Mouse (Mus musculus) stomach, embryonic 14.5 days (tissue): ENCODE measurements around the gene Lrp10. TPM values are rescaled to one million over a fixed set of nuclear protein-coding genes. Genes with fewer than 3 reads are reported as not detected.

ENCODE experiments used
- ATAC-seq: fragments of 200-750 bp; cut with Nextera tagmentation; 2 replicates; pipeline ENCODE4 v1.8.0; 2017; ENCODE audit warnings: low read depth, moderate TSS enrichment; ENCODE audit not compliant: insufficient number of reproducible peaks, insufficient read depth, low FRiP score
- H3K27ac ChIP-seq: fragments of 300-500 bp; sonication (generic); 2 replicates; pipeline ENCODE4 v1.5.1; 2014; ENCODE audit warnings: mild to moderate bottlenecking, low read length, moderate library complexity, mixed read lengths
- H3K27me3 ChIP-seq: fragments of 300-500 bp; sonication (generic); 2 replicates; pipeline ENCODE4 v1.6.1; 2014; ENCODE audit warnings: low read length, control low read depth, mixed read lengths; ENCODE audit not compliant: control insufficient read depth, insufficient read depth
- H3K36me3 ChIP-seq: fragments of 300-500 bp; sonication (generic); 2 replicates; pipeline ENCODE4 v1.6.1; 2014; ENCODE audit warnings: mild to moderate bottlenecking, control low read depth, low read length, moderate library complexity, mixed read lengths; ENCODE audit not compliant: control insufficient read depth, insufficient read depth
- H3K4me1 ChIP-seq: fragments of 300-500 bp; sonication (generic); 2 replicates; pipeline ENCODE4 v1.6.1; 2014; ENCODE audit warnings: low read length, control low read depth, mixed read lengths; ENCODE audit not compliant: control insufficient read depth, insufficient read depth
- H3K4me2 ChIP-seq: fragments of 300-500 bp; sonication (generic); replicated peaks from 2 replicates; pipeline ENCODE4 v1.6.1; 2014; ENCODE audit warnings: low read depth, low read length, control low read depth
- H3K4me3 ChIP-seq: fragments of 300-500 bp; sonication (generic); 2 replicates; pipeline ENCODE4 v1.5.1; 2014; ENCODE audit warnings: low read depth, low read length, control low read depth
- H3K9ac ChIP-seq: fragments of 300-500 bp; sonication (generic); replicated peaks from 2 replicates; pipeline ENCODE4 v1.6.1; 2014; ENCODE audit warnings: low read depth, mild to moderate bottlenecking, control low read depth, low read length, moderate library complexity, mixed read lengths
- H3K9me3 ChIP-seq: fragments of 300-500 bp; sonication (generic); 2 replicates; pipeline ENCODE4 v1.6.1; 2016; ENCODE audit warnings: low read depth, low read length, control low read depth; ENCODE audit not compliant: control insufficient read depth
- WGBS: fragments of 180-500 bp; shearing (Covaris S2); extraction: QIAGEN DNeasy Blood & Tissue Kit; methylation state at CpG from one replicate; pipeline ENCODE4 v1.1.7; 2014; 5-methylcytosine and 5-hydroxymethylcytosine counted together
- polyA plus RNA-seq: library from polyadenylated mRNA; unstranded; fragments of >200 nt; fragmentation: Nextera tagmentation; extraction: Ambion mirVana; gene quantifications from 2 replicates; pipeline ENCODE4 v1.2.1, GENCODE M21; 2014

Gene Lrp10
- polyA plus RNA-seq, 1 experiment from 2014 or later, result 38.1 TPM

DNA sequence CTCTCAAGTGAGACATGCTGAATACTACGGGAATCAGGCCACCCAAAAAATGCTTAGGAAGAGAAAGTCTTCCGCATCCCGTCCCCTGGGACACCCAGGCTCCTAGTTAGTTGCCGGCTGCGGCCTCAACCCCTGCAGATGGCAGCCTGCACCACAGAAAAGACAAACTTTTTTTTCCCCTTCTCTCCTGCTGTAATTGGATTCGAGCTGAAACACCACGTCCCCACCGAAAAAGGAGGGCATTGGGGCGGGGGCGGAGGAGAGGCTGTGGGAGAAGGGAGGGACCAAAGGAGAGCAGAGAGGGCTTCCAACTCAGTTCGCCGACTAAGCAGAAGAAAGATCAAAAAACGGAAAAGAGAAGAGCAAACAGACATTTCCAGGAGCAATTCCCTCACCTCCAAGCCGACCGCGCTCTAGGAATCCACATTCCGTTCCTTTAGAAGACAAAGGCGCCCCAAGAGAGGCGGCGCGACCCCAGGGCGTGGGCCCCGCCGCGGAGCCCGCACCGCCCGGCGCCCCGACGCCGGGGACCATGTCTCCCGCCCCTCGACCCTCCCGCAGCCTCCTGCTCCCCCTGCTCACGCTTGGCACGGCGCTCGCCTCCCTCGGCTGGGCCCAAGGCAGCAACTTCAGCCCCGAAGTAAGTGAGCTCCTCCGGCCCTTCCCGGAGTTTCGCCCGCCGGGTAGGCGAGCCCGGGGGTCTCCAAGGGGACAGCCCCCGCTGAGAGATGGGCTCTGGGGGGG is 32.4 kb upstream of the Lrp10 start, which contains the start of gene Mmp14:
TSS of gene Mmp14 (plus strand) at position 279 of the 744 bp plus-strand sequence.
- peak; percentile 21; the same call in 1 of the 2 replicates for ATAC-seq
- peak within 1 kb of the TSS; percentile 96 for H3K9ac ChIP-seq
- no peaks in the 10 kb centered on the region for H3K27me3 ChIP-seq
- peak within 1 kb of the TSS; percentile 99 for H3K27ac ChIP-seq
- peaks cover 18% of the 10 kb centered on the region for H3K36me3 ChIP-seq
- under 1% methylated on average over 47 of the region's 49 CpGs for WGBS
- peak within 1 kb of the TSS; percentile 91 for H3K4me3 ChIP-seq
- no peaks in the 10 kb centered on the region for H3K9me3 ChIP-seq
- H3K4me2 ChIP-seq, result peak within 1 kb of the TSS; percentile 85
- peaks cover 30% of the 10 kb centered on the region for H3K4me1 ChIP-seq

DNA sequence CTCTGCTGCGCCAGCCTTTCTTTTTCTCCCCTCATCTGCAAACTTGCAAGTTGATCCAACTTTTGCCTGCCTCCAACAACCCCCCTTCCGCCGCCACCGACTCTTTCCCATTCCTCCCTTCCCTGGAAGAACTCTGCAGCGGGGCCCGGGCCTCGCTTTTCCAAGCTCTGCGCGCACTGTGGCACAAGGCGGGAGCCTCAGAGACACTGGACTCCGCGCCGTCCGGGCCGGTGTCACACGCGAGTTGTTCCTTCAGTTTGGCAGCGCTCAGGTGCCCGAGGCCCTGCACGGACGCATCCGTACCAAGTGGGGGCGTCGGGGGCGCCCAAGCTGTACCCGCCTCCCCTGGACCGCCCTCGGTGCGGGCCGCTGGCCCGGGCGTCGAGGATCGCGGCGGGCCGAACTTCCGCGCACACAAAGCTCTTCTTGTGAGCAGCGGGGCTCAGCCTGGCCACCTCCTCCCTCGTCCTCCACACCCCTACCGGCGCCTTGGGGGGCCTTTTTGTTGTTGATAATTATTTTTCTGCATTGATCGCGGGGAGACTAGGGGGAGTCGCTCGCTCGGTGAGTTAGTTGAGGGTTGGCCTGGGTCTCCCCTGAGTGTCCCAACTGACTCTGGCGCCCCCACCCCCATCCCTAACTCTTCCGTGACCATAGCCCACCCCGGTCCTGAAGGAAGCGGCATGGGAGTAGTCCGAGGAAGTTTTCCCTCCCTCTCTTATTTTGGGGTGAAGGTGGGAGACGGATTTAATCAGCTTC is 31.7 kb upstream of the Lrp10 start:
- 2% methylated on average over 54 of the region's 54 CpGs for WGBS
- H3K4me1 ChIP-seq, result peaks cover 30% of the 10 kb centered on the region
- ATAC-seq, result peak; percentile 23; the same call in 1 of the 2 replicates

DNA sequence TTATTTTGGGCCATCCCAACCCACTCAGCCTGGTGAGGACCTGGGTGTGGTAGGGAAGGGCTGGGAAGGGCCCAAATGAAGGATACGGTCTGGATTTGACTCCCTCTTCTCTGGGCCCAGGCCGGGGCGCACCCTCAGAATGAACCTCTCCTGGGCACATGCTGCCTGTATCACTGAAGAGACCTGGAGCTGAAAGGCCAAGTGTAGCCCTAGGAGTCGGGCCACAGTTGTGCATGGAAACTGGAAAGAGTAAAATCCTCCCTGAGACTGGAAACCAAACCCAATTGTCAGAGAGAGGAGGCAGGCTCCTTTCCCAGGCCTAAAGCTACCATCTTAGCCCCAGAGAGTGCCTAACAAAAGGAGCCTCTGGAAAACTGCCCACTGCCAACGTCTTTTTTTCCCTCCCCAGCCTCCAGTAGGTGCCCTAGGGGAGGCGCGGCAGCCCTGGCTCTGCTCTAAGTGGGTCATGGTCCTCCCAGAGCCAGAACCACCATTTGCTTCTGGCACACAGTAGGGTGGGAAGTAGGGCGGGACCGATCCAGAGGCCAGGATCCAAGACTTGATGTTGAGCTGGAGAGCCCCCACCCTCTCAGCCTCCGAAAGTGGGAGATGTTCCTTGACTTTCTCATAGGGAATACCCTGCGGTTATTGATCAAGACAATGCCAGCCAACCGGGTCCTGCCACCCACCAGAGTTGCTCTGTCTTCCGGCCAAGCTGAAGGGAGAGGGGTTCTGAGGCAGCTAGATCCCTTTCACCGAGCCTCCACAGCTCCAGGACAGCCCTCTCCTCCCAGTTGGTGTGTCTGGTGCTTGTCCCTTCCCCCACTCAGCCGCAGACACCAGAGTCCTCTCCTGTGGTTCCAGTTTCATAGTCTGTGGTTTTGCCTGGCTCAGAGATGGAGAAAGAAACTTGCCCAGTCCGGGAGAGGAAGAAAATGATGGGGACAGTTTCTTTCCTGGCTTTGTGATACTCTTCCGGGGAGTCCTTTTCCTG is 30.8 kb upstream of the Lrp10 start:
- Histone ChIP-seq H3K36me3 (peaks cover 32% of the 10 kb centered on the region), H3K4me3 (peak overlapping the region; percentile 91), H3K4me1 (peaks cover 28% of the 10 kb centered on the region), H3K9ac (peak overlapping the region; percentile 96), H3K9me3 (no peaks in the 10 kb centered on the region), H3K27me3 (no peaks in the 10 kb centered on the region), H3K4me2 (peak overlapping the region; percentile 85), H3K27ac (peak overlapping the region; percentile 99)
- WGBS, result 28% methylated on average over 17 of the region's 17 CpGs
- no peak for ATAC-seq

More for the DNA sequence above, 31.7 kb upstream of the Lrp10 start:
- H3K9ac ChIP-seq, result peak overlapping the region; percentile 96
- H3K4me2 ChIP-seq, result peak overlapping the region; percentile 85
- no peaks in the 10 kb centered on the region for H3K9me3 ChIP-seq
- H3K27me3 ChIP-seq, result no peaks in the 10 kb centered on the region
- peak overlapping the region; percentile 91 for H3K4me3 ChIP-seq
- H3K27ac ChIP-seq, result peak overlapping the region; percentile 99
- H3K36me3 ChIP-seq, result peaks cover 26% of the 10 kb centered on the region

DNA sequence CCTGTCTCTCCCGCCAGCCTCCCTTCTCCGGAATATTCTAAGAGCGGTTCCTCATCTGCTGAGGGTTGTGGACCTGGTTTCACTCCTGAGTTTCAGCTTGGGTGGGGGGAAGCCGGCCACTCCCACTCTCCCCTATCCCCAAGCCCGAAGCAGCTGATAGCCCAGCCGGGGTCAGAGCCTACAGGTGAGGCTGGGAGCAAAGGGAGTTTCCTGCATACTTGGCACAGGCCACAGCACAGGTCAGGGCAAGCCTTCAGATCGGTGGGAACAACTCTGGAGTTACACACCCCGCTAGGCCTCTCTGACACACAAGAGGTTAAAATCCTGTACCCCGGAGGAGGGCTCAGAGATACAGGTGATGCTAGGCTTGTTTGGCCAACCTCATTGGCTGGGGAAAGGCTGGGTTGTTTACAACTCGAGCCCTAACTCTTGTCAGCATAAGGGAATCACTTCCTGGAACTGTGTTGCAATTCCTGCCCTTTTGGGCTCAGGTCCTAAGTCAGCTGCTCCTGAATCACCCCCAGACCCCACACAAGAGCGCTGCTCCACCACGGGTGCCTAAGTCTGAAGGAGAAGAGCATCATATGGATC is 29.9 kb upstream of the Lrp10 start:
- Histone ChIP-seq H3K36me3 (peaks cover 41% of the 10 kb centered on the region), H3K9ac (peak overlapping the region; percentile 96; the same call in 1 of the 2 replicates), H3K27me3 (no peaks in the 10 kb centered on the region), H3K9me3 (no peaks in the 10 kb centered on the region), H3K4me2 (peak overlapping the region; percentile 85), H3K4me3 (peak overlapping the region; percentile 91), H3K27ac (peak overlapping the region; percentile 99; the same call in 1 of the 2 replicates), H3K4me1 (peaks cover 28% of the 10 kb centered on the region)
- 42% methylated on average over 12 of the region's 12 CpGs for WGBS
- ATAC-seq, result no peak

- Histone ChIP-seq H3K4me3 (no peak overlapping the region), H3K4me2 (no peak overlapping the region), H3K9me3 (no peaks in the 10 kb centered on the region), H3K4me1 (peaks cover 16% of the 10 kb centered on the region), H3K27me3 (no peaks in the 10 kb centered on the region), H3K9ac (no peak overlapping the region), H3K27ac (no peak overlapping the region), H3K36me3 (peaks cover 48% of the 10 kb centered on the region)
- ATAC-seq, result no peak
- WGBS, result 82% methylated on average over 11 of the region's 11 CpGs
Measured at GRCm38 (mm10) chr14:54435194-54435918, 28.6 kb upstream of the Lrp10 start.

DNA sequence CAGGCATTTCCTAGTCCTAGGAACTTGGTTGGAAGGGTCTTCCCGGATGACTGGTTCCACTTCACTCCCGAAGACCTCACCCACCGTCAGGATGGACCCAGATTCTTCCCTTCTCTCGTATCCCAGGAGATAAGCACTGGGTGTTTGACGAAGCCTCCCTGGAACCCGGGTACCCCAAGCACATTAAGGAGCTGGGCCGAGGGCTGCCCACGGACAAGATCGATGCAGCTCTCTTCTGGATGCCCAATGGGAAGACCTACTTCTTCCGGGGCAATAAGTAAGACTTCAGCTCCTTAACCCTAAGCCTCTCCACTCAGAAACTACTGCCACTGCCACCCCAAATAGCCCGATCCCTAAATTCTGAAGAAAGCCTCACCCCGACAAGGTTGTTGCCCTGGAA is 24.8 kb upstream of the Lrp10 start:
- H3K27me3 ChIP-seq, result no peaks in the 10 kb centered on the region
- peaks cover 60% of the 10 kb centered on the region for H3K36me3 ChIP-seq
- no peaks in the 10 kb centered on the region for H3K9me3 ChIP-seq
- H3K4me2 ChIP-seq, result no peak overlapping the region
- H3K4me3 ChIP-seq, result no peak overlapping the region
- ATAC-seq, result no peak
- no peak overlapping the region for H3K9ac ChIP-seq
- no peak overlapping the region for H3K27ac ChIP-seq
- H3K4me1 ChIP-seq, result peaks cover 16% of the 10 kb centered on the region
- WGBS, result 87% methylated on average over 12 of the region's 12 CpGs

- 64% methylated on average over 7 of the region's 7 CpGs for WGBS
- H3K9ac ChIP-seq, result no peak overlapping the region
- peaks cover 60% of the 10 kb centered on the region for H3K36me3 ChIP-seq
- peaks cover 14% of the 10 kb centered on the region; the same call in 1 of the 2 replicates for H3K4me1 ChIP-seq
- H3K4me2 ChIP-seq, result no peak overlapping the region
- H3K27ac ChIP-seq, result no peak overlapping the region
- no peak for ATAC-seq
- H3K9me3 ChIP-seq, result no peaks in the 10 kb centered on the region
- H3K4me3 ChIP-seq, result no peak overlapping the region
- no peaks in the 10 kb centered on the region for H3K27me3 ChIP-seq
Measured at GRCm38 (mm10) chr14:54439610-54440009, 24.3 kb upstream of the Lrp10 start.
